Mouse (Mus musculus) bone marrow macrophage, adult 2 months (primary cell): ENCODE measurements around the gene Dhx35.

Source experiments
- CTCF ChIP-seq: IDR thresholded peaks from 2 replicates; pipeline ENCODE4 v1.5.1; 2012; ENCODE audit warnings: low read depth, mild to moderate bottlenecking, low read length, moderate library complexity
- POLR2A ChIP-seq: IDR thresholded peaks from 2 replicates; pipeline ENCODE4 v1.6.1; 2012; ENCODE audit warnings: mild to moderate bottlenecking, low read depth, low read length, borderline replicate concordance

DNA sequence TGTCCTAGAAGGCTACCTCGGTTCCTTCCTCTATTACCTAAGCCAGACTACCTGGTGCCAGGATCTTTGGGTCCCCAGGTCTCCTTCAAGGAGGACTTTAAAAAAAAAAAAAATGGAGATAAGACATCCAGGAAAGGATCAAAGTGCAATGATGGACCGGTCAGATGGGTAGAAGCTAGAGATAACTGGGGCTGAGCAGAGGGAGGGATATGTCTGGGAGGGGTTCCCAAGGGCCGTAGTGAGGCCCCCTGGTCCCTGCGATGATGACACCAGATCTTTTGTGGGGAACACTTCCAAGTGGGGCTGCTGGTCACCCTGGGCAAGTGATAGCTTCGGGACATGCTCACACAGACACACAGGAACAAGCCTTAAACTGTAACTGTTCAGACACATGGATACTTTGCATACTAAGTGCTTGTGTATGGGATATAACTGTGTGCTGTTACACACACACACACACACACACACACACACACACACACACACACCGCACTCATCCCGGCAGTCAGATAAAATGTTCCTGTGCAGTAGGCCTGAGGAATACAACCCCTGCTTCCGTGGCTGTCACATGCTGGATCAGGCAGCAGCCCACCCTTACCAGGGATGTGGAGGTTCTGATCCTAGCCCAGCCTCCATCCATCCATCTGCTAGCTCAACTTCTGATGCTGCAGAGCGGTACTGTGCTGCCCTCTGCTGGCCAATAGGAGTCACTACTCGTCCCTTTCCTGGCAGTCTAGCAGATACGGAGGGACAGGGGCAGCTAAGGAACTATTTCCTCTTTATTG is 68.9 kb downstream of the Dhx35 start:
- TF ChIP-seq POLR2A (no peak), CTCF (peak; percentile 83)
